ENCODE assay signal across 16 mouse cellular contexts in the genomic region with DNA sequence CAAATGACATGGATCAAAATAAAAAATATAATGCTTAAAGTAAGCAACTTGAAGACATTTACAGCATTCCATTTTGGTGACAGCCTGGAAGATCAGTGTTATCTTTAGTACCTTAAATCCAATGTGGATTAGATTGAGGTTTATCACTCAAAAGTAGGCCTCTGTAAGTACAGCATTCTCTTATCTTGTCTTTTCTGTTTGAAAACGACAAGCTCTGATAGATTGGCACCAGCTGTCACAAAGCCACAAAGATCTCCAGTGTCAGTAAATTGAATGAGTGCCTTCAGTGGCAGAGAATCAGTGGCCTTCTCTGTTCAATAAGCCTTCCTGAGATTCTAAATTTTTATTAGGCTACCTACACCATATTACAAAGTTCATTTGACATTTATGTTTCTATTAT.
"Had no signal": no experiment of that assay in that cellular context is flagged by ENCODE, and none has a peak within 500 bp of the region (broad histone marks: within the 10 kb centered on the region; RNA-seq: fewer than 3 reads in every experiment).

No protein-coding gene starts in this region.

- H3K36me3 ChIP-seq: neural tube, embryonic 12.5 days; neural tube, embryonic 13.5 days; neural tube, embryonic 15.5 days; stomach, embryonic 15.5 days had no signal

- DNase-seq: retina, postnatal 1 day; right cerebral cortex, postnatal 14 days; right cerebral cortex, postnatal 25 days; right cerebral cortex, postnatal 4 days; spleen, adult 18-20 months; thymus, adult 18-20 months; thymus, adult 2 months; thymus, postnatal 14 days; thymus, postnatal 25 days; thymus, postnatal 36 days; thymus, postnatal 4 days had no signal

- H3K27ac ChIP-seq: neural tube, embryonic 12.5 days; neural tube, embryonic 13.5 days; neural tube, embryonic 15.5 days; stomach, embryonic 15.5 days; stomach, postnatal 0 days had no signal

- H3K4me3 ChIP-seq: neural tube, embryonic 12.5 days; neural tube, embryonic 13.5 days; neural tube, embryonic 15.5 days; stomach, embryonic 15.5 days had no signal

- H3K27me3 ChIP-seq: neural tube, embryonic 12.5 days; neural tube, embryonic 13.5 days; neural tube, embryonic 15.5 days; stomach, embryonic 15.5 days had no signal

- H3K9me3 ChIP-seq: neural tube, embryonic 12.5 days; neural tube, embryonic 13.5 days; neural tube, embryonic 15.5 days; stomach, embryonic 15.5 days had no signal

- H3K4me1 ChIP-seq: neural tube, embryonic 12.5 days; neural tube, embryonic 13.5 days; neural tube, embryonic 15.5 days; stomach, embryonic 15.5 days had no signal

- H3K9ac ChIP-seq: neural tube, embryonic 12.5 days; neural tube, embryonic 13.5 days; neural tube, embryonic 15.5 days; stomach, embryonic 15.5 days had no signal
